ENCODE assay signal across 8 mouse cellular contexts in the genomic region with DNA sequence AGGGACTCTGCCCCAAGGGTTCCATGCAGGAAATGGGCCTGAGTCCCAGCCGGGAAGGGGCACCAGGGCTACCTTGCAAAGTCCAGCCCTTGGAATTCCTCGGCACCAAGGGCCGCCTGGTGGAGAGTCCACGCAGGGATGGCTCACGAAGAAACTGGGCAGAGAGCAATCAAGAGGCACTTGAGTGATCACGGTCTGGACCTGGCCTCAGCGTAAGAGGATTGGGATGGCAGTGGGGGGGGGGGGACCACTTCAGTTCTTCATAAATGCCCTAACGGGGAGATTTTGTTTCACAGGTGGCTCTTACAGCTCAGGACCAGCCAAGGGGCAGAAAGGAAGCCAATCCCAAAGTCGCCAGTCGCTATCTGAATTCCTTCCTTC. TPM values are rescaled to one million over a fixed set of nuclear protein-coding genes. Genes with fewer than 3 reads are reported as not detected.
DNase-seq lines count a peak whose midpoint lies in the region; ATAC-seq lines count a peak whose summit lies in the region.

No protein-coding gene starts in this region.

- H3K27me3 ChIP-seq in heart, embryonic 16.5 days (ENCODE audit: control insufficient read depth, insufficient read depth, low read length): no peaks in the 10 kb centered on the region
- no peaks in the 10 kb centered on the region for H3K27me3 ChIP-seq in hindbrain, embryonic 10.5 days (ENCODE audit: insufficient read depth, poor library complexity, severe bottlenecking)
- no peaks in the 10 kb centered on the region for H3K27me3 ChIP-seq in limb, embryonic 10.5 days (ENCODE audit: low read depth, poor library complexity, severe bottlenecking)
- H3K27me3 ChIP-seq in neural tube, embryonic 12.5 days (replicated peaks): no peaks in the 10 kb centered on the region

- no peaks in the 10 kb centered on the region for H3K36me3 ChIP-seq in heart, embryonic 16.5 days (ENCODE audit: control insufficient read depth, insufficient read depth)
- H3K36me3 ChIP-seq in hindbrain, embryonic 10.5 days: peaks cover 26% of the 10 kb centered on the region
- peaks cover 17% of the 10 kb centered on the region; the same call in 1 of the 2 replicates for H3K36me3 ChIP-seq in limb, embryonic 10.5 days
- H3K36me3 ChIP-seq in neural tube, embryonic 12.5 days: peaks cover 17% of the 10 kb centered on the region

- peak overlapping the region; percentile 89 for H3K27ac ChIP-seq in heart, embryonic 16.5 days (ENCODE audit: low read length)
- peak overlapping the region; percentile 97 for H3K27ac ChIP-seq in hindbrain, embryonic 10.5 days
- peak overlapping the region; percentile 91 for H3K27ac ChIP-seq in limb, embryonic 10.5 days
- H3K27ac ChIP-seq in neural tube, embryonic 12.5 days: peak overlapping the region; percentile 95

- H3K9ac ChIP-seq in heart, embryonic 16.5 days (ENCODE audit: low read length): peak overlapping the region; percentile 7
- H3K9ac ChIP-seq in neural tube, embryonic 12.5 days: peak overlapping the region; percentile 41; the same call in 1 of the 2 replicates

- ATAC-seq in heart, embryonic 16.5 days (replicated peaks; ENCODE audit: extremely low read depth, insufficient read depth, low FRiP score): 0 out of 2 replicates have a peak, but pooled peaks have one; percentile 0
- ATAC-seq in neural tube, embryonic 12.5 days (ENCODE audit: low FRiP score, low read depth): no peak
- no peak for ATAC-seq in cerebellum, adult (ENCODE audit: insufficient number of reproducible peaks, low FRiP score, low TSS enrichment)

- peaks cover 36% of the 10 kb centered on the region for H3K4me1 ChIP-seq in heart, embryonic 16.5 days (ENCODE audit: control insufficient read depth, insufficient read depth, low read length)
- H3K4me1 ChIP-seq in hindbrain, embryonic 10.5 days (replicated peaks): peaks cover 82% of the 10 kb centered on the region
- H3K4me1 ChIP-seq in limb, embryonic 10.5 days: peaks cover 50% of the 10 kb centered on the region
- peaks cover 63% of the 10 kb centered on the region for H3K4me1 ChIP-seq in neural tube, embryonic 12.5 days

- no peaks in the 10 kb centered on the region for H3K9me3 ChIP-seq in heart, embryonic 16.5 days (replicated peaks; ENCODE audit: control insufficient read depth, low read length)
- H3K9me3 ChIP-seq in hindbrain, embryonic 10.5 days: no peaks in the 10 kb centered on the region
- H3K9me3 ChIP-seq in limb, embryonic 10.5 days (replicated peaks): no peaks in the 10 kb centered on the region
- no peaks in the 10 kb centered on the region for H3K9me3 ChIP-seq in neural tube, embryonic 12.5 days

- peak overlapping the region; percentile 21 for H3K4me2 ChIP-seq in heart, embryonic 16.5 days (ENCODE audit: low read depth, low read length)
- H3K4me2 ChIP-seq in neural tube, embryonic 12.5 days (replicated peaks): peak overlapping the region; percentile 49

- no peak for DNase-seq in heart, adult 8-10 months (ENCODE audit: low spot score)
- no peak for DNase-seq in hindbrain, embryonic 10.5 days (ENCODE audit: low spot score)
- peak; percentile 51 for DNase-seq in limb, embryonic 10.5 days (ENCODE audit: low spot score)
- no peak for DNase-seq in gastrocnemius, adult 8-10 months (ENCODE audit: low spot score in 2 of 2)
- no peak for DNase-seq in right cerebral cortex, postnatal 36 days (ENCODE audit: low spot score in 2 of 2)

- 11% methylated on average over 10 of the region's 10 CpGs for WGBS in heart, embryonic 16.5 days
- under 1% methylated on average over 10 of the region's 10 CpGs for WGBS in hindbrain, embryonic 10.5 days
- WGBS in limb, embryonic 10.5 days: 13% methylated on average over 10 of the region's 10 CpGs
- WGBS in neural tube, embryonic 12.5 days: 6% methylated on average over 10 of the region's 10 CpGs

- H3K4me3 ChIP-seq in heart, embryonic 16.5 days (ENCODE audit: low read length): no peak overlapping the region
- peak overlapping the region; percentile 42 for H3K4me3 ChIP-seq in hindbrain, embryonic 10.5 days
- H3K4me3 ChIP-seq in limb, embryonic 10.5 days: peak overlapping the region; percentile 37
- no peak overlapping the region for H3K4me3 ChIP-seq in neural tube, embryonic 12.5 days

RNA-seq across cellular contexts. Expression of gene Arhgef10l, which starts 41.7 kb away (rescaled TPM):
- 18.6 TPM in 2 replicates for polyA plus RNA-seq in heart, embryonic 16.5 days (2015; fragmentation: Nextera tagmentation; extraction: Ambion mirVana)
- 10 to 100 TPM; 59.6 to 80.5 (median 71.9) TPM for total RNA-seq in heart, adult 8-10 months (2022)
- 23.7 and 32.3 TPM in 2 replicates for polyA plus RNA-seq in hindbrain, embryonic 10.5 days (2016; fragmentation: Nextera tagmentation; extraction: Ambion mirVana)
- polyA plus RNA-seq in limb, embryonic 10.5 days (2016; fragmentation: Nextera tagmentation; extraction: Ambion mirVana): 13.2 and 17.1 TPM in 2 replicates
- 35.8 and 38.8 TPM in 2 replicates for polyA plus RNA-seq in neural tube, embryonic 12.5 days (2016; fragmentation: Nextera tagmentation; extraction: Ambion mirVana)
- total RNA-seq in gastrocnemius, adult 8-10 months (2022): 10 to 100 TPM; 50.0 to 66.3 (median 54.8) TPM

Comparison
In these comparisons a context has a peak if more than half of its experiments do, and no peak if none do; other contexts are left out.
1. H3K4me3 ChIP-seq: peak in hindbrain, embryonic 10.5 days (single experiment) and limb, embryonic 10.5 days (single experiment); none in heart, embryonic 16.5 days (single experiment) and neural tube, embryonic 12.5 days (single experiment).
2. Peak in every context shown above with its lines, with median percentiles within 50 percentile points of each other: H3K27ac ChIP-seq.